Mouse (Mus musculus) liver, embryonic 11.5 days (tissue): Measurements from ENCODE around the gene Utp20. TPM values are rescaled to one million over a fixed set of nuclear protein-coding genes. Genes with fewer than 3 reads are reported as not detected.
"Not testable (repeated sequence)": the region's sequence is repeated elsewhere in the genome, so short reads cannot be mapped to it uniquely, and the experiment has no call there.

ENCODE experiments used
- ATAC-seq: fragments of 200-750 bp; cut with Nextera tagmentation; replicated peaks from 2 replicates; pipeline ENCODE4 v1.8.0; 2017; ENCODE audit warnings: moderate number of reproducible peaks, mild to moderate bottlenecking, moderate TSS enrichment, moderate library complexity; ENCODE audit not compliant: low FRiP score
- DNase-seq: peaks from one replicate; pipeline ENCODE4 v3.0.0-alpha.2; 2017; ENCODE audit warnings: low spot score
- H3K27ac ChIP-seq: fragments of 300-500 bp; sonication (generic); 2 replicates; pipeline ENCODE4 v1.5.1; 2014; ENCODE audit warnings: mild to moderate bottlenecking, low read depth, low read length, control low read depth
- H3K27me3 ChIP-seq: fragments of 300-500 bp; sonication (generic); replicated peaks from 2 replicates; pipeline ENCODE4 v1.6.1; 2014; ENCODE audit warnings: low read length, mixed read lengths; ENCODE audit not compliant: control insufficient read depth, insufficient read depth
- H3K36me3 ChIP-seq: fragments of 300-500 bp; sonication (generic); 2 replicates; pipeline ENCODE4 v1.6.1; 2014; ENCODE audit warnings: mild to moderate bottlenecking, low read length, moderate library complexity, mixed read lengths; ENCODE audit not compliant: control insufficient read depth, insufficient read depth
- H3K4me1 ChIP-seq: fragments of 300-500 bp; sonication (generic); replicated peaks from 2 replicates; pipeline ENCODE4 v1.6.1; 2014; ENCODE audit warnings: low read length, mixed read lengths; ENCODE audit not compliant: control insufficient read depth, insufficient read depth
- H3K4me2 ChIP-seq: fragments of 300-500 bp; sonication (generic); 2 replicates; pipeline ENCODE4 v1.6.1; 2014; ENCODE audit warnings: mild to moderate bottlenecking, control low read depth, moderate library complexity
- H3K4me3 ChIP-seq: fragments of 300-500 bp; sonication (generic); 2 replicates; pipeline ENCODE4 v1.5.1; 2014; ENCODE audit warnings: low read depth, low read length, control low read depth
- H3K9ac ChIP-seq: fragments of 300-500 bp; sonication (generic); 2 replicates; pipeline ENCODE4 v1.6.1; 2014; ENCODE audit warnings: low read depth, low read length, control low read depth
- H3K9me3 ChIP-seq: fragments of 300-500 bp; sonication (generic); 2 replicates; pipeline ENCODE4 v1.6.1; 2016; ENCODE audit warnings: low read length, inconsistent platforms, mixed read lengths; ENCODE audit not compliant: control insufficient read depth
- WGBS: fragments of 180-500 bp; shearing (Covaris S2); extraction: QIAGEN DNeasy Blood & Tissue Kit; methylation state at CpG from one replicate; pipeline ENCODE4 v1.1.7; 2014; 5-methylcytosine and 5-hydroxymethylcytosine counted together
- polyA plus RNA-seq: library from polyadenylated mRNA; unstranded; fragments of >200 nt; fragmentation: Nextera tagmentation; extraction: Ambion mirVana; gene quantifications from 2 replicates; pipeline ENCODE4 v1.2.1, GENCODE M21; 2014

Gene Utp20
- polyA plus RNA-seq, 1 experiment from 2014 or later: 29.9 TPM

DNA sequence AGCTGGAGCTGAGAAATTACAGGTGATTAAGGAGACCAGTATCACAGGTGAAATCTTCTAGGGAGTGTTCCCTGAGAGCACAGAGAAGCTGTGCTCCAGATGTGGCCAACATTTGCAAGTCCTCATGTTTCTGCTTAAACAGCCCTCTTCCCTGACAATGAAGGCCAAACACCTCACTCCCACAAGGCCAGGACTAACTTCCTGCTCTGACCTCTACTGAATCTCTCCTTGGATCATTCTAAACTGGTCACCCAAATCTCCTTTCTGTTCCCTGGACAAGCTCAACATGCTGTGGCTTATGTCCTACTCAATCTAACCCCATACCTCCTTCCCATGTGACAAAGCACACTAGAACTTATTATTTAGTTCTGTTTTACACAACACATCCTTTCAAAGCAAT, 29.2 kb downstream of the Utp20 start:
- Histone ChIP-seq H3K36me3 (peaks cover 30% of the 10 kb centered on the region), H3K9me3 (no peaks in the 10 kb centered on the region), H3K9ac (no peak overlapping the region), H3K4me3 (no peak overlapping the region), H3K4me1 (no peaks in the 10 kb centered on the region), H3K4me2 (no peak overlapping the region), H3K27me3 (no peaks in the 10 kb centered on the region), H3K27ac (no peak overlapping the region)
- ATAC-seq (no peak), DNase-seq (no peak)

GRCm38 (mm10) chr10:88796939-88797338, 29.7 kb downstream of the Utp20 start:
- DNase-seq (no peak), ATAC-seq (no peak)
- peaks cover 30% of the 10 kb centered on the region for H3K36me3 ChIP-seq

DNA sequence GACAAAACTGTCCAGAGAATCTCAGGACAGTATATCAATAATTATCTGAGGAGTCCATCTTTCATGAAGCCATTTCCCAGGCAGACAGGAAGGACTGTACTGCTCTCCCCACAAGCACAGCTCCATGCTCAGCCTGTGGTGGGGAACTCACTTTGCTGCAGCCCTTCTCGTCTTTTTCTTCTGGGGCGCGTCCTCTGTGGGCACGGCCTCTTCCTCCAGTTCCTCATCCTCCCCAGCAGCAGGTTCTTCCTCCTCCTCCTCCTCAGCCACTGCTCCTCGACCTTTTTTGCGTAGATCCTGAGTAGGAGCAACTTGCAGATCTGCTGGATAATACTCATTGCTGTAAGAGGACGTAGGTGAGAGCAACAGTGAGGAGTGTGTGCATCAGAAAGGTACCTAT, 31.4 kb downstream of the Utp20 start:
- 87% methylated on average over 7 of the region's 7 CpGs for WGBS
- H3K27ac ChIP-seq: no peak overlapping the region
- DNase-seq (no peak), ATAC-seq (no peak)
- H3K4me1 ChIP-seq: no peaks in the 10 kb centered on the region
- no peak overlapping the region for H3K9ac ChIP-seq
- no peaks in the 10 kb centered on the region for H3K9me3 ChIP-seq
- H3K4me2 ChIP-seq: no peak overlapping the region
- H3K36me3 ChIP-seq: peaks cover 32% of the 10 kb centered on the region
- no peak overlapping the region for H3K4me3 ChIP-seq
- H3K27me3 ChIP-seq: no peaks in the 10 kb centered on the region

More at GRCm38 (mm10) chr10:88796939-88797338, 29.7 kb downstream of the Utp20 start:
- Histone ChIP-seq H3K4me2 (no peak overlapping the region), H3K27me3 (no peaks in the 10 kb centered on the region), H3K4me3 (no peak overlapping the region), H3K9me3 (no peaks in the 10 kb centered on the region), H3K4me1 (no peaks in the 10 kb centered on the region), H3K9ac (no peak overlapping the region), H3K27ac (no peak overlapping the region)
- WGBS: 88% methylated on average over 4 of the region's 4 CpGs

DNA sequence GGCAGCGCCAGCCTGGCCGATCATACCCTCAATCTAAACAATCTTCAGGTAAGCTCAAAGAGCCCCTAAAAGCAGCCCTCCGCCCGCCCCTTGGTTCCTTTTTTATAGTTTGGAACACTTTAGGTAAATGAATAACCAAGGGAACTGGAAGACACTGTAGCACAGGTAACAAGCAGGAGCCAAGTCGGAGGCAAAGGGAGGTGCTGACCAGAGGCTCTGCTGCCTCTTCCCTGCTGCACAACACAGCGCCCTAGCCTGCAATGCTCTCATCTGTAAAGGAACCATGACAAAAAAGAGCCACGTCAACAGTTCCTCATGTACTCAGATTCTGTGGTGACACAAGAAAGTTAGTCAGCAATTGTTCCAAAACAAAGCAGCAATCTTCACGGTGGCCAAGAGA, 32.0 kb downstream of the Utp20 start:
- Histone ChIP-seq H3K27ac (no peak overlapping the region), H3K4me3 (no peak overlapping the region), H3K36me3 (peaks cover 32% of the 10 kb centered on the region), H3K9ac (no peak overlapping the region), H3K9me3 (no peaks in the 10 kb centered on the region), H3K4me2 (no peak overlapping the region), H3K4me1 (no peaks in the 10 kb centered on the region), H3K27me3 (no peaks in the 10 kb centered on the region)
- WGBS: 88% methylated on average over 8 of the region's 8 CpGs
- no peak for DNase-seq
- no peak for ATAC-seq

DNA sequence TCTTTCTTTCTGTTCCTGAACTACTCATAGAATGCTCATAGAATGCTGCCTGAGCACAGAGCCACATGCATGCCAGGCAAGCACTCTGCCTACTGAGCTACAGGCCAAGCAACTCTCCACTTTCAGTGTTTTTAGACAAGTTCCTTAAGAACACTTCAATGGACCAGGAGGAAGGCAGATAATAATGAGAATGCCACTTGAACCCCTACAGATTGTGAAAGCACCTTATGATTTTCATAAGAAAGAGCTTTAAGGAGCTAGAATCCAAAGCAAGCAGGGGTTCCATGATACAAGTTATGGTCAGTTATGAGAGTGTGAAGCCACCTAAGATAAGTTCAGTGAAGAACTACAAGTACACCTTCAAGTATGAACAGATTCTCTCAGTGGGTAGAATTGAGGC, 32.9 kb downstream of the Utp20 start:
- ATAC-seq: no peak
- peaks cover 29% of the 10 kb centered on the region for H3K36me3 ChIP-seq
- no peaks in the 10 kb centered on the region for H3K9me3 ChIP-seq
- no peak overlapping the region for H3K4me3 ChIP-seq
- H3K4me1 ChIP-seq: no peaks in the 10 kb centered on the region
- no peak for DNase-seq
- no peaks in the 10 kb centered on the region for H3K27me3 ChIP-seq
- no peak overlapping the region for H3K27ac ChIP-seq
- no peak overlapping the region for H3K9ac ChIP-seq
- no peak overlapping the region for H3K4me2 ChIP-seq

DNA sequence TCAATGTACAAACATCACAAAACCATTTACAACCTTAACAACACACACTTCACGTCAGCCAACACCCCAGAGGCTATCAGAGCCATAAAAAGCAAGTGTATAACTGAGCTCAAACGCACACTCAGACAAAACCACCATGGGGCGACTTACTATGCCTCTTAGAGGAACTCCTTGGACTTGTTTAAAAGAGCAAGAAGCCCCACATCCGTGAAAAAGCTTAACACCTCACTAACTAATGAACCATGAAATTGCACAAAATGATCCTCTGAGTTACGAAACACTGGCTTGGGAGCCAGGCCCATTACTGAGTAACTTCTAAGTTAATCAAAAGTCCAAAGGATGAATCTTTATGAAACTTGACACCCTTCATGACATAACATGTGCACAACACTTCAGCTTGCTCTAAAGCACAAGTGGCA, 42.1 kb downstream of the Utp20 start:
- DNase-seq: no peak
- no peak overlapping the region for H3K4me3 ChIP-seq

DNA sequence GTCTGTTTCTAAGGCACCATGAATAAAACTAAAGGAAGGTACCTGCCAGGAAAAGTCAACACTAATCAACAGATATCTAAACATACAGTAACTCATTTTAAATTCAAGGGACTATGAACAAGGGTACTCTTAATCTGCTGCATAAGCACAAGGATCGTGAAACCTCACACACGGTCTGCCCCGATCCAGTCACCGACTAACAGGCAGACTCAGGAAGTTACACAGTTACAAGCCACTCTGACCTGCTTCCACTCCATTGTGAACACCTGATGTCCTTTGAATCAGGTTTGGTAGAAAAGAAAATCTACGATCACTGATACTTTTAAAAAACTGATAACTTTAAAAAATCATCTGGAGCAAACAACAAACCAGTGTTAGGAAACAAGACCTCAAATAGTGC, 42.7 kb downstream of the Utp20 start:
- H3K36me3 ChIP-seq: peaks cover 7% of the 10 kb centered on the region
- H3K4me1 ChIP-seq: no peaks in the 10 kb centered on the region
- no peak overlapping the region for H3K9ac ChIP-seq
- ATAC-seq: no peak
- H3K27me3 ChIP-seq: no peaks in the 10 kb centered on the region
- H3K4me2 ChIP-seq: no peak overlapping the region
- no peak for DNase-seq
- no peak overlapping the region for H3K27ac ChIP-seq
- 95% methylated on average over 5 of the region's 5 CpGs for WGBS
- no peaks in the 10 kb centered on the region for H3K9me3 ChIP-seq
- no peak overlapping the region for H3K4me3 ChIP-seq

More for the DNA sequence above, 42.1 kb downstream of the Utp20 start:
- Histone ChIP-seq H3K4me2 (no peak overlapping the region), H3K27me3 (no peaks in the 10 kb centered on the region), H3K9ac (no peak overlapping the region), H3K4me1 (no peaks in the 10 kb centered on the region), H3K27ac (no peak overlapping the region), H3K36me3 (peaks cover 7% of the 10 kb centered on the region), H3K9me3 (no peaks in the 10 kb centered on the region)
- ATAC-seq: no peak
- WGBS: 91% methylated on average over 5 of the region's 5 CpGs

DNA sequence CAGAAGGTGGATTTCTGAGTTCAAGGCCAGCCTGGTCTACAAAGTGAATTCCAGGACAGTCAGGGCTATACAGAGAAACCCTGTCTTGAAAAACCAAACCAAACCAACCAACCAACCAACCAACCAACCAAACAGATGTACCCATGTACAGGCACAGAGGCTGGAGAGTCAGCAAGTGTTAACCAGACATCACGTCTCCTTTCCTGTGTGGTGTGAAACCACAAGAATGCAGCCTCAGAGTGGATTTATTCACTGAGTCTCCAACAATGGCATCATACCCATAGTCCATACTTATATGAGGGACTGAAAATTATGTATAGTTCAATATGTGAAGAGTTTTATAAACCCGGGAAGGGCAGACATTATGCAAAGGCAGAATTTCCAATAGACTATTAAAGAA, 43.5 kb downstream of the Utp20 start:
- not testable (repeated sequence) for H3K36me3 ChIP-seq, DNase-seq, H3K9me3 ChIP-seq, H3K9ac ChIP-seq, H3K27ac ChIP-seq, H3K4me3 ChIP-seq, H3K27me3 ChIP-seq, ATAC-seq, H3K4me1 ChIP-seq, H3K4me2 ChIP-seq
- 81% methylated on average over 2 of the region's 2 CpGs for WGBS

DNA sequence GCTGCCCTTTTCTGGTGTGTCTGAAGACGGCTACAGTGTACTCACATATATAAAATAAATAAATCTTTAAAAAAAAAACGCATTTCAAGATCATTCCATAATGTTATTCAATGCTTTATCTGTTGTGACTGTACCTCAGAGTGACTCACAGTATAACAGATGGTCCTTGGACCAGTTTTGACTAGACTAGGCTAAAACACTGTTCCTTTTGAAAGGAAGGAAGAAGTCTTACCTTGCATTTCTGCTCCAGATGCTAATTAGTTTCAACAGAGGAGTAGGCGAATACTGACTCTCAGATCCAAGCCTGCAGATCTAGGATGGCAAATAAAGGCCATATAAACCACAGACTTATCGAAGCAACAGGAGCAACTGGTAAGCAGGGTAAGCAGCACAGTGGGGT, 45.9 kb downstream of the Utp20 start:
- no peak overlapping the region for H3K9ac ChIP-seq
- no peak for ATAC-seq
- no peak overlapping the region for H3K27ac ChIP-seq
- no peak overlapping the region for H3K4me3 ChIP-seq
- no peaks in the 10 kb centered on the region for H3K27me3 ChIP-seq
- WGBS: 85% methylated on average over 4 of the region's 4 CpGs
- H3K36me3 ChIP-seq: peaks cover 13% of the 10 kb centered on the region; the same call in 1 of the 2 replicates
- H3K4me1 ChIP-seq: no peaks in the 10 kb centered on the region
- H3K4me2 ChIP-seq: no peak overlapping the region
- H3K9me3 ChIP-seq: no peaks in the 10 kb centered on the region
- DNase-seq: no peak
